Mouse (Mus musculus) adrenal gland, adult 18-20 months (tissue): ENCODE results near the gene Parva. TPM values are rescaled to one million over a fixed set of nuclear protein-coding genes. Genes with fewer than 3 reads are reported as not detected.

Experiments
- DNase-seq, 2 experiments: peaks; one replicate each; pipeline ENCODE4 v3.0.0; 2021 to 2022; ENCODE audit warnings: low spot score in 2 of 2
- total RNA-seq, 2 experiments: library from RNA; stranded (reverse); gene quantifications; 1 replicate in 1 of 2; 2 replicates in 1 of 2; pipeline ENCODE4 v1.2.3; 2021

The Parva gene
- total RNA-seq, 2 experiments from 2014 or later: 81.0 to 83.7 TPM

DNA sequence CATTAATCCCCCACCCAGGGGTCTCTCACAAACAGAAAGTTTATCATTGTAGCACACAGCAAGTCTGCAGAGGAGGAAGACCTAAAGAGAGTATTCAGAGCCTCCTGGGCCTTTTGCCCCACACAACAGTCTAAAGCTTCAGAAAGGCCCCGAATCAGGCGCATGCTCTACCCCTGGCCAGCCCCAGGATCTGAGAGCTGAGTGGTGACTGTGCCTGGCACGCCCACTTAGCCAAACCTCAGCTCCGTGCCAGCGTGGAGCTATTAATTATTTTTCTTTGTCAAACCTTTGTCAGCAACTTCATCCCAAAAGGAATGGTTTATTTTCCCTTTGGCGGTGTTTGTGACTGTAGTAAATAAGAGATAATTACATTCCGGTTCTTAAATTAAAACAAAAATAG is 44.0 kb downstream of the Parva start:
- DNase-seq: no peak

DNA sequence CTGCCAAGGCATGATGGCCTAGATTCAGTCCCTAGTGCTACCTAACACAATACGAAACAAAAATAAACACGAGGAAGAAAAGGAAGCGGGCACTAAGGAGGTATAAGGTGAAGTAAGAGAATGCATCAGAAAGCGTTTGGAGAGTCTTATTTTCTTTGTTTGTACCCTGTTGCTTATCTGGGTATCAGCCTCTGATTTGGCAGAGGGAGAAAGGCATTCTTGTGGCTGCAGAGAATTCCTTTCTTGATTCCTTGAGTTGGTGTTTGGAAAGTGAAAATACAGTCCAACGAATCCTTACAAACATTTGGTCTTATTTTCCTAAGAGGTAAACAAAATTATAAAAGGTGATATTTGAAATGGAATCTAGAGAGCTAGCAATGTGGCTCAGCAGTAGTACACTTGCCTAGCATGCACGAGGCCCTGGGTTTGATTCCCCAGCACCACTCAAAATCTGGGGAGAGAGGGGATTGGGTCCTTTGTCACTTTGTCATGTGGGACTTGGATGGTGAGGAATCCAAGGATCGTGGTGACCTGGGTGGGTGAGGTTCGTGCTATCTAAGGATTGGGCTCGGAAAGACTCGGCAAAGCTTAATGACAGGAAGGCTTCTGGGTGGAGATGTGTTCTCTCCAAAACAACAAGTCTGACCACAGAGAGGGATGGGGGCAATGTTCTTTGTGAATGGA is 44.9 kb downstream of the Parva start:
- no peak for DNase-seq

DNA sequence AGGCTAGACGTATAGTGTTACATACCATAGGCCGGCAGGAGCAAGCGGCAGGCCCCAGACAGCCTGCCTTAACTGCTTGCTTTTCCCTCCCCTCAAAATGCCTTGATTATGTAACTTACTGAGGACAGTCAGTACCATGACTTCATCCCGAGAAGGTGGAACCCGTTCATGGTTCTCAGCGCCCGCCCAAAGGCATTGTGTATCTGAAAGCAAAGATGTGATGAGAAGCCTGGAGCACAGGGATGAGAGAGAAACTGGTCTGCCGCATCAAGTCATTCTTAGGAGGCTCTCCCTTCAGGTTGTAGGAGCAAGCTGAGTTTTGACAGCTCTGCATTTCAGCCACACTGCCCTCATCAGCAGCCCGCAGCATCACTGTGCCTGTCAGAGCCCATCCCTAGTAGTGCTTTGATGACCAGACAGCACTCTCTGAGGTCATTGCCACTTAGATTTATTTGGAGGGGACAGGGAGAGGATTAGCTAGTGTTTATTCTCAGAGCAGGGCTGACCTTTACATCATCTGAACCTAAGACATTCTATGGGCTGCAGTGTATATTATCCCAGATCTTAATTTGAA is 45.5 kb downstream of the Parva start:
- DNase-seq: no peak

DNA sequence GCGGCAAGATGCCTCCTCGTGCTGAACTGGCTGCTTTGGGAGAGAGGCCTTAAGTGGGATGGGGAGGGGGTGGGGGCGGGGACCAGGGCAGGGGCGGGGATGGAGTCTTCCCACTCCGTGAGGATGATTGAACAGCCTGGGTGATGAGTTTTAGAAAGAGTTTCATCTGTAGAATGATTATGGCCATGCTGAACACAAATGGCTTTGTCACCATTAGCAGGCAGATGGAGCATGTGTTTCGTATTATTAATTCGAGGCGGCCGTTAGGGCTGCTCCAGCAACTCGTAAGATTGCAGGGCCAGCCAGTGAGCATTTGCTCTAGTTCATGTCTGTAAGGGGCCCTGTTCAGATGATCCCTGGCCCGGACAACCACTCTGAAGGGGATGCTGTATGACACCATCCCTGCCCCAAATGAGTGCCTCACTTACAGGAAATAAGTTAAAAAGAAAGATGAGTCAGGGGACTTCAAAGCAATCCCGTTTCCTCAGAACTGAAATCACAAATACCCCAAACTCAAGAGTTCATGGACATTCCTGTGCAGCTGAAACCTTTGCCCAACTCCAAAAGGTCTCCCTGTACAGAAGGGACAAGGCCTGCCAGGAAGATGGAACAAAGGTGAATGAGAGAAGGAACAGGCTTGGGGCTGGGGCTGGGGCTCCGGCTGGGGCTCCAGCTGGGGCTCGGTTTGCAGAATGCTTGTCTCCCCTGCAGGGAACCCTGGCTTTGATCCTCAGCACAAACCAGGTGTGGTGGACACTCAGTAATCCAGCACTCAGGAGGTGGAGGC is 46.5 kb downstream of the Parva start:
- DNase-seq: no peak

DNA sequence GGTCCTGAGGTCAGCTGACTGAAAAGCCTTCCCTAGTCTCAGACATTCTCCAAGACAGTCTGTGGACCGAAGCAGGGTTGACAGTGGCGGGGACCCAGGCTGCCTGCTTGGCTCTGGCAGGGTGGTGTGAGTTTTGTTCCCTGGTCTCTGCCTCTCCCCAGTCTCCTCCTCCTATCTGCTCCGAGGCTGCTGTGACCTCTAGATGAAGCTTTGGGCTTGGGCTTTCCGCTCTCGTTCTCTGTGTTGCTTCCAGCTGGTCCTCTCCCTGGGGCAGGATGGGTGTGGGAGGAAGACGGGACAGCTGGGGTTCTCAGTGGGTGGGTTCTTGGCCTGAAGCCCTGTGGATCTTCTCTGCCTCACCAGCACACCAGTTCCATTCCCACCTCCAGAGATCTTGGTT is 51.8 kb downstream of the Parva start:
- DNase-seq: no peak

DNA sequence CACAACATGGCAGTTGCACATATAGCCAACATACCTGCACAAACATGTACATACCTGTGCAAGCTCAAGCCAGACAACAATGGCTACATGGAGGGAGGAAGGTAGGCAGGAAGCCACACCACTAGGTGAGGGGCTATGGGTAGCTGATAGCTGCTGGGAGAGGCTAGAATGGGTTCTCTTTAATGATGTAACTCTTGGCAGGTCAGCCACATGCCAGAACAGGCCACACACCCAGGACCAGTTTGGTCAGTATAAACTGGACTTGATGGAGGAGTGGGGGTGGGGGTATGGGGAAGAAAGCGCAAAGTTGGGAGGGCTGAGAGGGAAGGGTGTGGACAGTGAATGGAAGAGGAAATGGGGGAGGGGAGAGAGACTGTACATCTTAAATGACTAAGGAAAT is 53.7 kb downstream of the Parva start:
- DNase-seq: no peak

DNA sequence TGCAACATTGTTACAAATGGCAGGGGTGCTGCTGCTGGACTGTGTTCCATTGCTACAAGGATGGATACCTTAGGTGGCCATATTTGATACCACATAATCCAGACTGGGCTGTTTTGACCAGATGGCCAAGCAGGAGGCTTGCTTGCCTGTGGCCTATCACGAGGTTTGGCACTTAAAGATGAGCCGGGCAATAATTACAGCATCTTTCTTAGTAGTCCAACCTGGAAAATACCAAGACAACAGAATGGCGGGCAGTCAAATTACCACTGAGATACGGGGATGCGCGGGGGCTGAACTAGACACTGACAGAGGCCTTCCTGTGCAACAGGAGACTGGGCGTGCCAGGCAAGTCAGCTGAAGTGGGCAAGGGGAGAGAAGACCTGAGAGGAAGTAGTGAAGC is 55.3 kb downstream of the Parva start:
- no peak for DNase-seq

DNA sequence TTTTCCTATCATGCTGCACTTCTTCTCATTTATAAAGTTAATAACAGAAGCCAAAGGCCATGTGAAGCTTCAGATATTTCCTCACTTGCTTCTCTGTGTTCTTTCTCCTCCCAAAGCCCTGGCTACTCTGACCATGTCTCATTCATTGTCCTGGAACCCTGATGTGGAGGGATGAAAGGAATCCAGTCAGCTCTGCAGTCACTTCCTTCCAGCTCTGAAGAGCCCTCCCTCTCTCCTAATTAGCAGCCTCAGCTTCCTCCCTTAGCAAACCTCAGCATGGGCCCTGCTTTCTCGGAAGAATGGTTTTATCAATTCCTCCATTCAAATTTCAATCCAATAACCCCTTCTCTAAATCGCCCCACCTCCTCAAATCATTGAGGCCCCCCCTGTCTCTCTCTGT is 56.1 kb downstream of the Parva start:
- DNase-seq: no peak

DNA sequence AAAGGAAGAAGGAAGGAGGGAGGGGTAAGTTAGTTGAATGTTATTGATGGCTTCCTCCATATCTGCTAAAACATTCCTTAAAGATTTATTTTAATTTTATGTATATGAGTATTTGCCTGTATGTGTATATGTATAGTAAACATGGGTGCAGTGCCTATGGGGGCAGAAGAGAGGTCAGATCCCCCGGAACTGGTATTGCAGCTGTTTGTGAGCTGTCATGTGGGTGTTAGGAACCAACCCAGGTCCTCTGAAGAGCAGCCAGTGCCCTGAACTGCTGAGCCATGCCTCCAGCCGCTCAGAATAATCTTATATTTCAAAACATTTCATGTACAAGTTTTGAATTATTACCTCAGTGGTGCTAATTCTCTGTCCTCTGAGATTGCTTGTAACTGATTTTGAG is 63.5 kb downstream of the Parva start:
- no peak for DNase-seq

DNA sequence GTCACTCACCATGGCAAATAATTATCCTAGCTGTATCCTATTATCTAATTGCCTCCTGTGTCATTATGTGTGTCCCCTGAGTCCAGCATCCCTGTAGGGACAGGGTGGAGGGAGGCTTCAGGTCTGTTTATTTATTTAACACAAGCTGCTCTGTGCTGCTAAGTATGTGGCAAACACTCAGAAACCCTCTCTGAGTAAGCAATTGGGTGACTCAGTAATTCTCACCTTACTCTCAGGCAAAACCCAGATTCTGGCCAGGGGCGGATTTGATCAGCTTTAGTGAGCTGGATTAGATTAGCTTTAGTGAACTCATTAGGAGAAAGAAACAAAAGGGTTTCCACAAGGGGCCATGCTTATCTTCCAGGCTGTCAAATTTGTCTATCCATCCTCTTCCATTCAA is 64.4 kb downstream of the Parva start:
- DNase-seq: no peak

DNA sequence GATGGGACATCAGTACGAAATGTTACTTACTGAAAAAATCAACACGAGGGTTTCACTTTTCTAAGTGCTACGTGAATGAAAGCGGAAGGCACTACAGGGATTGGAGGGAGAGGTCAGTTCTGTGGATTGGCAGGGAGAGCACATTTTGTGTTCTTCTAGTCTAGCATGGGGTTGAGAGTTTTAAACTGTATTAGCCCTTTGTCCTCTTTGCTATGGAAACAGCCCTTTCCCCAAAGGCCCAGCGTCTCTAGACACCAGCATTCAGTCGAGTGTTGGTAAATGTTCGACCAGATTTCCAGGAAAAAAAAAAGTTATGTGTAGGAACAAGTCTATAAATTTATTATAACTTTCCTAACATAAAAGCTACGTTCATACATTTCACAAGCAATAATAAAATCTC is 68.6 kb downstream of the Parva start:
- no peak for DNase-seq

DNA sequence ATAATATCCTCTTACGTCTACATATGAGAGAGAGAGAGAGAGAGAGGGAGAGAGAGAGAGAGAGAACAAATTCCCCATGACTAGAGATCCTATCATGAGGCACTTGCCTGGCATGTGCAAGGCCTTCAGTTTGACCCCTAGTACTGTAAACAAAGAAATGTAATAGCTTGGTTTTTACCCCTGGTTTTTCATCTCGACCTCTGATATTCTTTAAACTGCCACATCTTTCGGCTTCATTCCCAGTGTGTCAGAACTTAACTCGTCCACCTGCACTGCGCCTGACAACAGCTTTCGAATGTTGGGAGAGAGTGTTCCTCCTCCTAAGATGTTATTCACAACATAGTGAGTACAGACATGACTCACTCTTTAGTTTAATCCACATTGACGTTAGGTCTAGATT is 69.6 kb downstream of the Parva start:
- DNase-seq: no peak

DNA sequence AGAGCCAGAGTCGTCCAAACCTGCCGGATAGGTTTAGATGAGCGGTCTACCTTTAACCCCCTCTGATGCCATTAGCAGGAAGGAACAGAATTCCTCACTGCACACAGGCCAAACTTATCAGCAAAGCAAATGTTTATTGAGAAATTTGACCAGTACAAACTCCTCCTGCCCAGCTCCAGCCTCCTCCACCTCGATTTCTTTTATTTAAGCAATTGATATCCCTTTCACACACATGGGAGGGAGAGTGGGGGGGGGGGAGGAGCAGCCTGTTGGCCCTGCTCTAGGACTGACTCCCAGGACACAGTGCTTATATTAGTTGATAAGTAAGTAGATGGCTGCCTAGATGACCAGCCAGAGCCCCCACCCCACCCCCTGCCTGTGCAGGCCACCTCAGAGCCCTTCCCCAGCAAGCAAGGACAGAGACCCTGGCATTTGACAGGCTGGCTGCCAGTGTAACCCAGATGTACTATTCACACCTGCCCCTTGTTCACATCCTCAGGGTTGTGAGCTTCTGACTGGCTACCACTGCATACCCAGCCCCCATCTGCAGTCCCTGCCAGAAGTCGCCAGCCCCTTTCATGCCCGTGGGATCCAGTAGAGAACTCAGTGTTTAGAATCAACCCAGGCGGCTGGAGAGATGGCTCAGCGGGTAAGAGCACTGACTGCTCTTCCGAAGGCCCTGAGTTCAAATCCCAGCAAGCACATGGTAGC is 71.4 kb downstream of the Parva start:
- DNase-seq: no peak

DNA sequence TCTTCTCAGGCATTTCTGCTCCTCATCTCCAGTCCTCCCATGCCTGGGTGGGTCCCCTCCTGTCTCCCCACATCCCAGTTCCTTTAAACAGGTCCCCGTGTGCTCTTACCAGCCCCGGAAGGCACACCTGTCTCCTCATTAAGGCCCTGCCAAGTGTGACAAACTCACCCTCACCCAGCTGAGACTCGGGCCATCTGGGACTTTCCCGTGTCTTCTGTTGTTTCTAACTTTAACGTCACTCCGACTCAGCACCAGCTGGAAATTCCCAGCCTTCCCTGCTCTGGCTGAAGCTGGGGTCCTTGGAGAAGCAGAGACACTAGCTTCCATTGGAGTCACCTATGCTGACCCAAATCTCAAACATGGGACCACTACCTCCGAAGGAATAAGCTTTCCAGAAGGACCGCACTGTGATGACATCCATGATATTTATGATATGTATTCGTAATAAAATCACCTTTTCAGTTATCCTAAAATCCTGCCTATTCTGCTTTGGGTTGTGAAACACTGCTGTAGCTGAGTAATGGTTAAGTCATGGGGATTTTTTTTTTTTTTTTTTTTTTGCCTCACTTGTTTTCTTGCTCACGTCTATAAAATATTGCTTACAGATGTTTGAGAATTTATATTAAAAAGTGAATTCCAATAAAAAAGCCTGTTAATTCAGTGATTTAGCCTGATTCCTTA is 72.3 kb downstream of the Parva start:
- no peak for DNase-seq

DNA sequence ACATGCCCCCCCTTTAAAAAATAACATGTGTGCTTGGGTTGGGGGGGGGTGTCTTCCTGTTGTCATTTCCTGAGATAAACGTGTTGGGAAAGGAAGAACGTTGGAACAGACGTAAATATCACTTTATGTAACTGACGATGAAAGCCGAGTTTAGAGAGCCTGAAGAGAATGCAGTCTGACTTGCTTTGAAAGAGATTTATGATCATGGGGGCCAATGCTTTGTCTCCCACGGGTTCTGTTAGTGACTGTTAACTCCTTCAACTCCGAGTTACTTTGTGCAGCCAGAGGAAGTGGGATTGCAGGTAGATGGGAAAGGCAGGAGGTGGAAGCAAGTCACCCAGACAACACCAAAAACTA is 72.8 kb downstream of the Parva start:
- DNase-seq: no peak

DNA sequence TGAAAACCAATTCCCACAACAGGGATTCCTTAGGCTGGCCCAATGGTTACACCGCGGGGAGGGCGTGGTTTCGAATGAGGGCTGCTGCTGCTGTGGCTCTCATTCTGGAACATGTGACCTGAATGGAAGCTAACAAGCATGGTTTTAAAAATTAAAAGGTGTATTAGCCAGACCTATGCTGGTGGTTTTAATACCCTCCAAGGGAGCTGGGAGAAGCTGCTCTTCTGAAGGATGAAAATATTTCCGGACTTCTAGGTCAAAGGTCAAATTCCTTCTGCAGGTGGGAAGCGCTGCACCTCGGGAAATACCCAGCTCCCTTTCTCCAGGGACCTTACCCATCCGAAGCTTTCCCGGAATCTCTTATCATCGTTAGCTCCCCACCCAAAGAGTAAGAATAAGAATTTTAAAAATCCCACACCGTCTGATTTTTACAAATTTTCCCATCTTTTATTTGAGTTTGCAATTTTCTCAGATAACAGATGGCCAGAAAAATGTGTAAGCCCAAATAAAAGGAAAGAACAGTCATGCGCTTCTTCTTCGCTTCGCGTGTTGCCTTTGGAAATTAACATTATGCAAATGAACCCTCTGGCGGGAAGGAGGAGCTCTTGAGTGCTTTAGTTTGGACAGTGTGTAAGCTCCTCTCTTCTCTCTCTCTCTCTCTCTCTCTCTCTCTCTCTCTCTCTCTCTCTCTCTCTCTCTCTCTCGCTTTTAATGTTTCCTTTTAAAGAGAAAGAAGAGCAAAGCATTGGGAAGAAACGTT is 74.9 kb downstream of the Parva start:
- no peak for DNase-seq

DNA sequence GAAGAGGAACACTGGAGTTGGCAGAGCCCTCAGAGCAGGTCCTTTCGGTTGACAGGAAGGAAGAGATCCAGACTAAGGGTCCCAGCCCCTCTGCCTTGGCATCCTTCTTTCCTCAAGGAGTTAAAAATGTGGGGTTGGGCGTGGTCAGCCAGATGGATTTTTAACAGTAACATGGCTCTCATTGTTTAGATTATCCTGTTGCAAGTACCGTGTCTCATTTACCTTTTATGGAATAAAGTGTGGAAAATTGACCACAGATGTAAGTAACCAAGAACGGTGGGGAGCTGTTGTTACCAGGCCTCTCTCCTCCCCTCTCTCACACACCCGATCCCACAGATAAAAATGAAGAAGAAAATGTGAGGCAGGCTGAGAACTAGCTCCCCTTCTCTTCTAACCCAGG is 75.5 kb downstream of the Parva start:
- no peak for DNase-seq

DNA sequence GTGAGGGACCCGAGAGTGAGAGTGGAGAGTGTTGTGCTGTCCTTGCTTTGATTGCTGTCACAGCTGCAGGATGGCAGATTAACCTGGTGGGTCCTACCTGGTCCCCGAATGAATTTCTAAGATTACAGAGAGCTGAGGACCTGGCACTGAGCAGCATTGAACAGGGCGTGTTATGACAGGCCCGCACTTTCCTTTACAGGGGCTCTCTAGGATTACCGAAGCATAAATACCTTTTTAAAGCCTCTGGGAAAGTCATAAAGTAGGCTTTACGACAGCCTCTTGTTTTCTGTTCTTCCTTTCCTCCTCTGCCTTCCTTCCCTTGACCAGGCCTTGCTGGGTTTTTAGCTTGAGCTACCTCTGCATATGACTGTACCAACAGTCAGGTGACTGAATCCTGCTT is 76.1 kb downstream of the Parva start:
- DNase-seq: no peak

DNA sequence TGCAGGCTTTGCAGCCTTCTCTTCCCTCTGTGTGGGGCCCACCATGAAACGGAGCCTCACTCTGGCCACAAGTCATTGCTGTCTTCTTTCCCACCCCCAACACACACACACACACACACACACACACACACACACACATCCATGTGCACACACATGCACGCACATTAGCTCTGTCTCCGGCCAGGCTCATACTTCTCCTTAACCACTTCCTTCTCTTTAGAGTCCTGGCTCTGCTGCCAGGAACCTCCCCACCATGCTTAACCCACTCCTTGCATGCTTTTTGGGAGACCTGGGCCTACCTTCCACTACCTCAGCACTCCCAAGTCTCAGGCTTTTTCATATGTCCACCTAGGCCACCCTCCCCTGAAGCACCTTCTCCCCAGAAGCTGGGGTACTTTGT is 76.6 kb downstream of the Parva start:
- no peak for DNase-seq

DNA sequence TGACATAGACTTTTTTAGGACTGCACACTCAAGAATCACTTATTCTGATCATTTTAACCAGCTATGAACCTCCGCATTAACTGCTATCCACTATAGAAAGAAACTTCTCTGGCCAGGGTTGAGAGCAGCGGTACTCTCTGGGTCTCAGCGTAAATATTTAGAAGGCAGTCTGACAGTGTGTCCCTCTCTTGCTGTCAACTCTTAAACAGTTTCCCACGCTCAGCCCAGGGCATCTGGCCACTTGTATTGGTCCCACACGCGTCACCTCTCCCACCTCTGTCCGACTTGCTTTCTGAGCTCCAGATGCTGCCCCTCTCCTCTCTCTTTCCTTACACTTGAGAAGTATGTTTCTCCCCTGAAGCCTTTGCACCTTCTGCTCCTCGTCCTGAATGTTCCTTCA is 81.8 kb downstream of the Parva start:
- DNase-seq: no peak
